Mouse (Mus musculus): Measurements from ENCODE around the gene Helz. TPM values are rescaled to one million over a fixed set of nuclear protein-coding genes. Genes with fewer than 3 reads are reported as not detected.

Helz gene
- polyA plus RNA-seq, 1 experiment: 17.1 TPM

DNA sequence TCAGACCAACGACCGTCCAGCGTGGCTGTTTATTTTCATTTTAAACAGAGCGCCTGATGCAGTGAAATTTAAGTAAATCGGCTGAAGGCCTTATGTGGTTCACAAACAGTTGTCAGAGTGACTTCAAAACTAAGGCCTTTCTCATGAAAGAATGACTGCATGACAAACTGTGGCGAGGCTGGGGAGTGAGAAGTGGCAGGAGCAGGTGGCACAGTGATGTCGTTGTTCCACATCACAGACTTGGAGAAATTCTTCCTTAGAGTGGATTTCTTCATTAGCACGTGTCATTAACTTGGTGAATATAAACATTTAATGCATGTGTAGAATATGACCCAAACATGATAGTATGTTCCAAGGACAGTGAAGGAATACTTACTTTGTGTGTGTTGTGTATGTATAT, 104.4 kb downstream of the Helz start:
- no peak overlapping the region for H3K4me3 ChIP-seq (ENCODE audit: insufficient read depth, low read length)
- H3K27ac ChIP-seq (ENCODE audit: insufficient read depth, low read length): no peak overlapping the region
- no peak for TF ChIP-seq CTCF (IDR thresholded peaks at IDR 0.05; ENCODE audit: extremely low read depth, insufficient read depth, low read length)
- TF ChIP-seq POLR2A (IDR thresholded peaks at IDR 0.05; ENCODE audit: extremely low read depth, insufficient read depth, low read length): no peak
- H3K4me1 ChIP-seq (ENCODE audit: control insufficient read depth, insufficient read depth, low read length): peaks cover 4% of the 10 kb centered on the region

DNA sequence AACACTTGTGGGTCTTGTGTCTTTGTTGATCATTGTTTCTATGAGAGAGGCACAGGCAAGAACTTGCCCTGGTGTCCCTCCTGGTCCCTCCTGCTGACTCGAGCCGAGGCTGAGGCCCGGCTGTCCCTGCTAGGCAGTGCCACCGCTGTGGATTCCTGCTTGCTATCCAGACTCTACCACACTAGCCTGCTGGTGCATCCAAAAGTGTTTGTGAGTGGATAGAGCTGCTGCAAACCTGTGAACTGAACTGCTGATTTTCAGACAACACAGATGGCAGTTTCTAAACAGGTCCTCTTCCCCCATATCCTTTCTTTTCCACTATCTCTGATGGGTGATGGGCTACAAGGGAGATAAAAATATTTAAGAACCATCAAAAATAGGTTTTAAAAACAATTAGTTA, 107.8 kb downstream of the Helz start:
- H3K27ac ChIP-seq (ENCODE audit: insufficient read depth, low read length): no peak overlapping the region
- no peak overlapping the region for H3K4me3 ChIP-seq (ENCODE audit: insufficient read depth, low read length)
- peaks cover 6% of the 10 kb centered on the region for H3K4me1 ChIP-seq (ENCODE audit: control insufficient read depth, insufficient read depth, low read length)
- no peak for TF ChIP-seq CTCF (IDR thresholded peaks at IDR 0.05; ENCODE audit: extremely low read depth, insufficient read depth, low read length)
- no peak for TF ChIP-seq POLR2A (IDR thresholded peaks at IDR 0.05; ENCODE audit: extremely low read depth, insufficient read depth, low read length)

DNA sequence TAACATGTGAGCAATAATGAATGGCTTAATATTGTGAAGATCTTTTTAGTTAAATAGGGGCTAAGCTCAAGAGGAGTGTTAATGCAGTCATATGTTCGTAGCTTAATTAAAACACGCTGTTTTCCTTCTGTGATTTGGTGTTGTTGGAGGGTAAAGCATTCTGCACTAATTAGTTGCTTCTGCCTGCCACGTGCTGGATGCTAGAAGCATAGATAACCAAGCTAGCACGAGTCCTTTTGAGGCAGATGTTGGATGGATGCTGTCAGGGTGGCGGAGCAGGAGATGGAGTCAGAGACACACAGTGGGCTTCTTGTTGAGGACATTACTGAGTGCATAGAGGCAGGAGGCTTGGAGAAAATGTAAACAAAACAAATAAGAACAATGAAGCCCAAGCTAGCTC, 109.4 kb downstream of the Helz start:
- Histone ChIP-seq H3K27ac (ENCODE audit: insufficient read depth, low read length) (no peak overlapping the region), H3K4me3 (ENCODE audit: insufficient read depth, low read length) (no peak overlapping the region), H3K4me1 (ENCODE audit: control insufficient read depth, insufficient read depth, low read length) (peaks cover 8% of the 10 kb centered on the region)
- TF ChIP-seq POLR2A (IDR thresholded peaks at IDR 0.05; ENCODE audit: extremely low read depth, insufficient read depth, low read length) (no peak), CTCF (IDR thresholded peaks at IDR 0.05; ENCODE audit: extremely low read depth, insufficient read depth, low read length) (no peak)

DNA sequence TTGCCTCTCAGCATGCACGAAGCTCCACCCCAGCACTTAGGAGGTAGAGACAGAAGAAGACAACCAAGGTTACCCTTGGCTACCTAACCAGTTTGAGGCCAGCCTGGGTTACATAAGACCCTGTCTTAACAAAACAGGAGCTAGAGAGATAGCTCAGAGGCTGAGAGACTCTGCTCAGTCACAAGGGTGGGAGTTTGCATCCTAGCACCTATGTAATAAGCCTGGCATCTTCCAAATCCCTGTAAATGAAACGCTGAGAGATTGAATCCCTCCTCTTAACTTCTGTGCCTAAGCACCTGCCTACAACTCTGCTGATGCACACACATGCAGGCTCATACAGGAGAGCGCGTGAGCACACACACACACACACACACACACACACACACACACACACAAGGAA, 112.7 kb downstream of the Helz start:
- H3K4me1 ChIP-seq (ENCODE audit: control insufficient read depth, insufficient read depth, low read length): peaks cover 7% of the 10 kb centered on the region
- H3K27ac ChIP-seq (ENCODE audit: insufficient read depth, low read length): no peak overlapping the region
- H3K4me3 ChIP-seq (ENCODE audit: insufficient read depth, low read length): no peak overlapping the region
- TF ChIP-seq CTCF (IDR thresholded peaks at IDR 0.05; ENCODE audit: extremely low read depth, insufficient read depth, low read length) (no peak), POLR2A (IDR thresholded peaks at IDR 0.05; ENCODE audit: extremely low read depth, insufficient read depth, low read length) (no peak)

DNA sequence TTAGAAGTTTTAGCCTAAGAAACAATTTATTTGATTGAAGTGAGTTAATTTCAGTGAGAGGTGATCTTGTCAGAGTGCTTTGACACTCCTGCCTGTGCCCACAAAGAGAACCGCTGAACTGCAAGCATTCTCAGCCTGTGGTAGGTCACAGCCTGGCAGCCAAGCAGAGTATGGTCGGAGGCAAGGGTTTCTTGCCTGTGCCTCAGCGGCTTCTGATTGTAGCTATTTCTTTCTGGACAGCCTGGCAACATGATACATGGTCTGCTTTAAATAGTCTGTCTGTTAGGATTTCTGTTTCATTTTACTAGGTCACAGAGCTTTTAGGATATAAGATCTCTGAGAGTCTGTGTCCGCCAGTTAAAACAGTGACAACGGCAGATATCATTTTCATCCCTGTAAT, 114.9 kb downstream of the Helz start:
- Histone ChIP-seq H3K4me3 (ENCODE audit: insufficient read depth, low read length) (no peak overlapping the region), H3K4me1 (ENCODE audit: control insufficient read depth, insufficient read depth, low read length) (peaks cover 6% of the 10 kb centered on the region), H3K27ac (ENCODE audit: insufficient read depth, low read length) (no peak overlapping the region)
- TF ChIP-seq CTCF (IDR thresholded peaks at IDR 0.05; ENCODE audit: extremely low read depth, insufficient read depth, low read length) (no peak), POLR2A (IDR thresholded peaks at IDR 0.05; ENCODE audit: extremely low read depth, insufficient read depth, low read length) (no peak)

DNA sequence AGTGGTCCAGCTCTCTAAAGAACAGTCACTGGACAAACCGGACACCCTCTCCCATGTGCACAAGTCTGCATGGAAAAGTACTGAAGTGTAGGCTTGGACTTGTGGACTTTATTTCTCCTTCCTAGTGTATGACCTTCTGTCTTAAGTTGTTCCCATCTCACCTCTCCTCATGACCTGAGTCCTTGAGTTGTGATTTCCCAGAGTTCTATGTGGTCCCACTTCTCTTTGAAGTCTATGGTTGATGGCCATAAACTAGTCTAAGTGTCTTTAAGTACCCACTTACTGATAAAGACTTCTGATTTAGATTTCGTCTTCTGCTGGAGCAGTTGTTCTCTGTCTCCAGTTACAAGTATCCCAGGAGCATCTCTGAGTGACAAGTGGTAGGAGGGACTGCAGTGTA, 119.8 kb downstream of the Helz start:
- no peak overlapping the region for H3K4me3 ChIP-seq (ENCODE audit: insufficient read depth, low read length)
- TF ChIP-seq POLR2A (IDR thresholded peaks at IDR 0.05; ENCODE audit: extremely low read depth, insufficient read depth, low read length) (no peak), CTCF (IDR thresholded peaks at IDR 0.05; ENCODE audit: extremely low read depth, insufficient read depth, low read length) (no peak)
- 0 out of 2 replicates have a peak, but pooled peaks cover 1% of the 10 kb centered on the region for H3K4me1 ChIP-seq (ENCODE audit: control insufficient read depth, insufficient read depth, low read length)
- H3K27ac ChIP-seq (ENCODE audit: insufficient read depth, low read length): no peak overlapping the region

DNA sequence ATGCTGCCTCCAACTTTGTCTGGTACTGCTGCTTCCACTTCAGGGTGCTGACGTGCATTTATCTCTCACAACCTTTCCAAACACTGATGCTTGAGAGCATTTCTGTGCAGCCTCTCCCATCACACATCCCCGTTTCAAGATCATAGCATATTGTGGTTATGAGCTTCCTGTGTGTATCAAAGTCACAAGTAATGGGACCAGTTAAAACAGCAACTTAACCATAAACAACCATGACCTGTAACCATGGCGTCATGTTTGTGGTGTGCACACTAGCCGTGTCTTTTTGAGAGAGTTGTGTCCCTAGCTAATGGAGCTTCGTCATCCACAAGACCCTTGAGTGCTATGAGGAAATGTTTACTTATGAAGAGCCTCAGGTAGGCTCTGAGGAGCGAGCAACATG, 120.5 kb downstream of the Helz start:
- Histone ChIP-seq H3K27ac (ENCODE audit: insufficient read depth, low read length) (no peak overlapping the region), H3K4me3 (ENCODE audit: insufficient read depth, low read length) (no peak overlapping the region), H3K4me1 (ENCODE audit: control insufficient read depth, insufficient read depth, low read length) (no peaks in the 10 kb centered on the region)
- TF ChIP-seq POLR2A (IDR thresholded peaks at IDR 0.05; ENCODE audit: extremely low read depth, insufficient read depth, low read length) (no peak), CTCF (IDR thresholded peaks at IDR 0.05; ENCODE audit: extremely low read depth, insufficient read depth, low read length) (no peak)

DNA sequence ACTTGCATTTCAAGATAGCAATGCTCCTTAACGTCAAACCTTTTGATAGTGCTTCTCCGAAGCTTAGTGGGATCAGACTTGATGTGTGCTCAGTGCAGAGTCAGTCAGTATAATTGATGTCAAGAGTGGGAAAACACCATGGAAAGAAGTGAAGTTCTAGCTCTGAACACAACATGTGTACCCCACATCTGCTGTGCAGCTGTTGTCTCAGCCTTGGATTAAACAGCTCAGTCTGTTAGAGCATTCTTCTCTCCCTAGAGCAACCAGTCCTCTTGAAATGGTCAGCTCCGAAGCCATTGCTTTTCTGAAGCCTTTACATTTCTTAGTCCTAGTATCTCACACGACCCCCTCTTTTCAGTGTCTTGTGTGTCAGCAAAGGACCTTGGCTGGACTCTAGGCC, 121.2 kb downstream of the Helz start:
- H3K27ac ChIP-seq (ENCODE audit: insufficient read depth, low read length): no peak overlapping the region
- TF ChIP-seq CTCF (IDR thresholded peaks at IDR 0.05; ENCODE audit: extremely low read depth, insufficient read depth, low read length) (no peak), POLR2A (IDR thresholded peaks at IDR 0.05; ENCODE audit: extremely low read depth, insufficient read depth, low read length) (no peak)
- no peak overlapping the region for H3K4me3 ChIP-seq (ENCODE audit: insufficient read depth, low read length)
- H3K4me1 ChIP-seq (ENCODE audit: control insufficient read depth, insufficient read depth, low read length): no peaks in the 10 kb centered on the region

DNA sequence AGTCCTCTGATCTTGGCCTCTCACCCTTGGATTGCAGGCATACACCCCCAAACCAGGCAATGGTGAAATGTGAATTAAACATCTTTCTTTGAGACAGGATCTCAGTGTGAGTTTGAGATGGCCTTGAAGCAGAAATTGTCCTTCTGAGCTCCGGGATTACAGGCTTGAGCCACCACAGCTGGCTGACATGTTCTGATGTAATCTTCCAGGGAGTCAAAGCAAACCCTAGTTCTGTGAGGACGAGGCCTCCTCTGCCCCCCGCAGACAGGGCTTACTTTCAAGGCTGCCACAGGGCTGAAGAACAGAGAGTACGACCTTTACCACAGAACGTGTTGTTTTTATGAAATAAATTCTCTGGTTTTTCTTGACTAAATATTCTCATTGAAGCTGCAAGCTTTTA, 126.3 kb downstream of the Helz start:
- no peak overlapping the region for H3K27ac ChIP-seq (ENCODE audit: insufficient read depth, low read length)
- TF ChIP-seq POLR2A (IDR thresholded peaks at IDR 0.05; ENCODE audit: extremely low read depth, insufficient read depth, low read length): no peak
- no peak for TF ChIP-seq CTCF (IDR thresholded peaks at IDR 0.05; ENCODE audit: extremely low read depth, insufficient read depth, low read length)
- peaks cover 4% of the 10 kb centered on the region; the same call in 1 of the 2 replicates for H3K4me1 ChIP-seq (ENCODE audit: control insufficient read depth, insufficient read depth, low read length)
- H3K4me3 ChIP-seq (ENCODE audit: insufficient read depth, low read length): no peak overlapping the region

DNA sequence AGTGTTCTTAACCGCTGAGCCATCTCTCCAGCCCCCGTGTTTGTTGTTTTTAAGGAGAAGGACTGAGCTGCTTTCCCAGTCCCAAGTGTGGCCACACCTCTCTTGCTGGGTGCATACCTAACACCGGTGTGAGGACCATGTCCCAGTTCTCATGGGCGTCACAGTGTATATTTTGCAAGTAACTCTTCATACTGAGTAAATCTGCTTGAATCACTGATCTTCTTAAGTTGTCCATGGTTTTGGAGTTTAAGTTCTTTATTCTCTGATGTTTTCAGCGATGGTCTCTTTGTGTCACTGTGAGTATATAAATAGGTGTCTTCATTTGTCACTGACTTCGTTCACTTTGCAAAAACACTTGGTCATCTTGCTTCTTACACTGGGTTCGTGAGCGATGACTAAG, 126.9 kb downstream of the Helz start:
- Histone ChIP-seq H3K4me1 (ENCODE audit: control insufficient read depth, insufficient read depth, low read length) (peaks cover 4% of the 10 kb centered on the region; the same call in 1 of the 2 replicates), H3K27ac (ENCODE audit: insufficient read depth, low read length) (no peak overlapping the region), H3K4me3 (ENCODE audit: insufficient read depth, low read length) (no peak overlapping the region)
- no peak for TF ChIP-seq CTCF (IDR thresholded peaks at IDR 0.05; ENCODE audit: extremely low read depth, insufficient read depth, low read length)
- no peak for TF ChIP-seq POLR2A (IDR thresholded peaks at IDR 0.05; ENCODE audit: extremely low read depth, insufficient read depth, low read length)

All from cortical plate, adult 2 months (tissue).